Mouse (Mus musculus): ENCODE measurements at regions not wholly inside any gene's neighbourhood (a gene's known extent, or its start where the extent isn't known, plus 50 kb on each side); places are given as distances from the start of the nearest gene placed in this dataset.

- WGBS: 56% methylated on average over 1 of the region's 1 CpGs
- H3K27me3 ChIP-seq (ENCODE audit: control insufficient read depth, insufficient read depth, low read length): no peaks in the 10 kb centered on the region
- H3K36me3 ChIP-seq (ENCODE audit: control insufficient read depth, insufficient read depth, low read length): no peaks in the 10 kb centered on the region
- no peak overlapping the region for H3K4me3 ChIP-seq (ENCODE audit: insufficient read depth, low read depth, low read length)
- H3K4me1 ChIP-seq (ENCODE audit: control insufficient read depth, insufficient read depth, low read length): no peaks in the 10 kb centered on the region
- no peak for DNase-seq (ENCODE audit: extremely low read depth, low read depth, low spot score)
- TF ChIP-seq POLR2A (IDR thresholded peaks at IDR 0.05; ENCODE audit: extremely low read depth, insufficient read depth, low read length) (no peak), CTCF (IDR thresholded peaks at IDR 0.05; ENCODE audit: low read depth, low read length) (no peak)
- H3K9ac ChIP-seq (ENCODE audit: low read depth, low read length): no peak overlapping the region
- no peak overlapping the region for H3K27ac ChIP-seq (replicated peaks; ENCODE audit: insufficient read depth, low read depth, low read length)
- no peaks in the 10 kb centered on the region for H3K79me2 ChIP-seq (ENCODE audit: control insufficient read depth, insufficient read depth, low read length)
Observed at GRCm38 (mm10) chr1:150015201-150015600, 54.1 kb upstream of the Pla2g4a start.

- Histone ChIP-seq H3K4me1 (ENCODE audit: control insufficient read depth, insufficient read depth, low read length) (no peaks in the 10 kb centered on the region), H3K79me2 (ENCODE audit: control insufficient read depth, insufficient read depth, low read length) (no peaks in the 10 kb centered on the region), H3K9ac (ENCODE audit: low read depth, low read length) (no peak overlapping the region), H3K27me3 (ENCODE audit: control insufficient read depth, insufficient read depth, low read length) (no peaks in the 10 kb centered on the region), H3K27ac (replicated peaks; ENCODE audit: insufficient read depth, low read depth, low read length) (no peak overlapping the region), H3K36me3 (ENCODE audit: control insufficient read depth, insufficient read depth, low read length) (no peaks in the 10 kb centered on the region), H3K4me3 (ENCODE audit: insufficient read depth, low read depth, low read length) (no peak overlapping the region)
- TF ChIP-seq CTCF (IDR thresholded peaks at IDR 0.05; ENCODE audit: low read depth, low read length): no peak
- no peak for TF ChIP-seq POLR2A (IDR thresholded peaks at IDR 0.05; ENCODE audit: extremely low read depth, insufficient read depth, low read length)
- 52% methylated on average over 1 of the region's 1 CpGs for WGBS
- no peak for DNase-seq (ENCODE audit: extremely low read depth, low read depth, low spot score)
Observed at GRCm38 (mm10) chr1:150012447-150012846, 51.4 kb upstream of the Pla2g4a start.
